ENCODE assay signal across 9 mouse cellular contexts in genomic region chr13:63187145-63188143, GRCm38 (mm10).
DNase-seq lines count a peak whose midpoint lies in the region; ATAC-seq lines count a peak whose summit lies in the region.
"Had no signal": no experiment of that assay in that cellular context is flagged by ENCODE, and none has a peak within 500 bp of the region (broad histone marks: within the 10 kb centered on the region; RNA-seq: fewer than 3 reads in every experiment).

No protein-coding gene starts in this region.

- peaks cover 28% of the 10 kb centered on the region for H3K4me1 ChIP-seq in midbrain, embryonic 10.5 days
- H3K4me1 ChIP-seq in midbrain, embryonic 15.5 days = peaks cover 10% of the 10 kb centered on the region
- peaks cover 25% of the 10 kb centered on the region for H3K4me1 ChIP-seq in embryonic facial prominence, embryonic 14.5 days (ENCODE audit: control insufficient read depth, insufficient read depth, low read length)
- H3K4me1 ChIP-seq in stomach, embryonic 15.5 days = peaks cover 11% of the 10 kb centered on the region
- peaks cover 6% of the 10 kb centered on the region for H3K4me1 ChIP-seq in midbrain, embryonic 16.5 days (ENCODE audit: control insufficient read depth, insufficient read depth, low read length)

- no peak for ATAC-seq in midbrain, embryonic 15.5 days (replicated peaks)
- peak; percentile 90 for ATAC-seq in embryonic facial prominence, embryonic 14.5 days (ENCODE audit: low read depth)
- ATAC-seq in stomach, embryonic 15.5 days (ENCODE audit: insufficient read depth, low FRiP score, low read depth) = peak; percentile 70; the same call in 1 of the 2 replicates
- no peak for ATAC-seq in midbrain, embryonic 16.5 days

- no peaks in the 10 kb centered on the region for H3K36me3 ChIP-seq in midbrain, embryonic 10.5 days
- H3K36me3 ChIP-seq in midbrain, embryonic 15.5 days (replicated peaks) = no peaks in the 10 kb centered on the region; the same call in 1 of the 2 replicates
- peaks cover 13% of the 10 kb centered on the region; the same call in 1 of the 2 replicates for H3K36me3 ChIP-seq in embryonic facial prominence, embryonic 14.5 days (ENCODE audit: control insufficient read depth, insufficient read depth, low read length)
- H3K36me3 ChIP-seq in stomach, embryonic 15.5 days = no peaks in the 10 kb centered on the region
- no peaks in the 10 kb centered on the region for H3K36me3 ChIP-seq in midbrain, embryonic 16.5 days (ENCODE audit: control insufficient read depth, insufficient read depth, low read length)

- no peak overlapping the region for H3K4me2 ChIP-seq in midbrain, embryonic 15.5 days
- H3K4me2 ChIP-seq in embryonic facial prominence, embryonic 14.5 days (ENCODE audit: low read depth, low read length) = no peak overlapping the region; the same call in 1 of the 2 replicates
- no peak overlapping the region for H3K4me2 ChIP-seq in stomach, embryonic 15.5 days
- no peak overlapping the region for H3K4me2 ChIP-seq in midbrain, embryonic 16.5 days (ENCODE audit: low read length)

- WGBS in midbrain, embryonic 10.5 days = 78% methylated on average over 13 of the region's 13 CpGs
- WGBS in midbrain, embryonic 15.5 days = 81% methylated on average over 13 of the region's 13 CpGs
- WGBS in embryonic facial prominence, embryonic 14.5 days = 31% methylated on average over 13 of the region's 13 CpGs
- 48% methylated on average over 13 of the region's 13 CpGs for WGBS in stomach, embryonic 15.5 days
- WGBS in midbrain, embryonic 16.5 days = 83% methylated on average over 13 of the region's 13 CpGs

- H3K9ac ChIP-seq in midbrain, embryonic 15.5 days = no peak overlapping the region
- H3K9ac ChIP-seq in embryonic facial prominence, embryonic 14.5 days (ENCODE audit: low read depth, low read length) = no peak overlapping the region
- no peak overlapping the region for H3K9ac ChIP-seq in stomach, embryonic 15.5 days
- no peak overlapping the region for H3K9ac ChIP-seq in midbrain, embryonic 16.5 days (ENCODE audit: low read depth, low read length)

- no peaks in the 10 kb centered on the region for H3K27me3 ChIP-seq in midbrain, embryonic 10.5 days (ENCODE audit: low read depth, poor library complexity, severe bottlenecking)
- no peaks in the 10 kb centered on the region for H3K27me3 ChIP-seq in midbrain, embryonic 15.5 days (replicated peaks)
- H3K27me3 ChIP-seq in embryonic facial prominence, embryonic 14.5 days (replicated peaks; ENCODE audit: control insufficient read depth, insufficient read depth, low read length) = no peaks in the 10 kb centered on the region
- no peaks in the 10 kb centered on the region for H3K27me3 ChIP-seq in stomach, embryonic 15.5 days (replicated peaks)
- H3K27me3 ChIP-seq in midbrain, embryonic 16.5 days (ENCODE audit: control insufficient read depth, insufficient read depth, low read depth, low read length) = no peaks in the 10 kb centered on the region

- no peak overlapping the region for H3K4me3 ChIP-seq in midbrain, embryonic 10.5 days
- H3K4me3 ChIP-seq in midbrain, embryonic 15.5 days = no peak overlapping the region
- H3K4me3 ChIP-seq in embryonic facial prominence, embryonic 14.5 days (ENCODE audit: low read depth, low read length) = no peak overlapping the region
- H3K4me3 ChIP-seq in stomach, embryonic 15.5 days (replicated peaks) = no peak overlapping the region
- no peak overlapping the region for H3K4me3 ChIP-seq in midbrain, embryonic 16.5 days (ENCODE audit: low read depth, low read length)

- H3K9me3 ChIP-seq in midbrain, embryonic 10.5 days (replicated peaks) = no peaks in the 10 kb centered on the region
- H3K9me3 ChIP-seq in midbrain, embryonic 15.5 days = no peaks in the 10 kb centered on the region
- no peaks in the 10 kb centered on the region for H3K9me3 ChIP-seq in embryonic facial prominence, embryonic 14.5 days (ENCODE audit: control insufficient read depth, low read length)
- H3K9me3 ChIP-seq in stomach, embryonic 15.5 days = no peaks in the 10 kb centered on the region
- no peaks in the 10 kb centered on the region for H3K9me3 ChIP-seq in midbrain, embryonic 16.5 days (replicated peaks; ENCODE audit: control insufficient read depth, low read length, poor library complexity, severe bottlenecking)

- peak overlapping the region; percentile 33; the same call in 1 of the 2 replicates for H3K27ac ChIP-seq in midbrain, embryonic 10.5 days (replicated peaks)
- H3K27ac ChIP-seq in midbrain, embryonic 15.5 days = no peak overlapping the region
- H3K27ac ChIP-seq in embryonic facial prominence, embryonic 14.5 days (replicated peaks; ENCODE audit: low read depth, low read length) = peak overlapping the region; percentile 80
- peak overlapping the region; percentile 75 for H3K27ac ChIP-seq in stomach, embryonic 15.5 days
- no peak overlapping the region for H3K27ac ChIP-seq in midbrain, embryonic 16.5 days (ENCODE audit: low read length)

- no peak for DNase-seq in midbrain, embryonic 10.5 days (ENCODE audit: low spot score)
- DNase-seq in embryonic facial prominence, embryonic 14.5 days (ENCODE audit: low spot score) = peak; percentile 86
- DNase-seq in kidney, adult 8-10 months = peak; percentile 42 to 82
- no peak for DNase-seq in frontal cortex, postnatal 36 days (ENCODE audit: low spot score in 2 of 2)
- DNase-seq in layer of hippocampus, postnatal 25 days (ENCODE audit: extremely low spot score in 1 of 2, low spot score in 1 of 2) = no peak
- DNase-seq: layer of hippocampus, adult 9-11 months had no signal

Comparison
In these comparisons a context has a peak if more than half of its experiments do, and no peak if none do; other contexts are left out.
1. H3K27ac ChIP-seq: peak in midbrain, embryonic 10.5 days (single experiment), embryonic facial prominence, embryonic 14.5 days (single experiment) and stomach, embryonic 15.5 days (single experiment); none in midbrain, embryonic 15.5 days (single experiment) and midbrain, embryonic 16.5 days (single experiment).
2. DNase-seq: peak in embryonic facial prominence, embryonic 14.5 days (single experiment) and kidney, adult 8-10 months (2 of 2); none in midbrain, embryonic 10.5 days (single experiment), frontal cortex, postnatal 36 days (0 of 2) and layer of hippocampus, postnatal 25 days (0 of 2).
3. ATAC-seq: peak in embryonic facial prominence, embryonic 14.5 days (single experiment) and stomach, embryonic 15.5 days (single experiment); none in midbrain, embryonic 15.5 days (single experiment) and midbrain, embryonic 16.5 days (single experiment).